Mouse (Mus musculus) stomach, embryonic 16.5 days (tissue): ENCODE measurements around the gene Ccl22. TPM values are rescaled to one million over a fixed set of nuclear protein-coding genes. Genes with fewer than 3 reads are reported as not detected.
A peak's percentile ranks its signal among the peaks of the same experiment; 100 is the strongest.

Source experiments
- ATAC-seq: fragments of 200-750 bp; cut with Nextera tagmentation; 2 replicates; pipeline ENCODE4 v1.8.0; 2017; ENCODE audit warnings: moderate number of reproducible peaks, moderate TSS enrichment; ENCODE audit not compliant: insufficient read depth, low FRiP score
- H3K27ac ChIP-seq: fragments of 300-500 bp; sonication (generic); 2 replicates; pipeline ENCODE4 v1.5.1; 2014; ENCODE audit warnings: low read length
- H3K27me3 ChIP-seq: fragments of 300-500 bp; sonication (generic); 2 replicates; pipeline ENCODE4 v1.6.1; 2014; ENCODE audit warnings: low read length, control low read depth, mixed read lengths; ENCODE audit not compliant: control insufficient read depth, insufficient read depth
- H3K36me3 ChIP-seq: fragments of 300-500 bp; sonication (generic); 2 replicates; pipeline ENCODE4 v1.6.1; 2014; ENCODE audit warnings: low read length; ENCODE audit not compliant: control insufficient read depth, insufficient read depth
- H3K4me1 ChIP-seq: fragments of 300-500 bp; sonication (generic); 2 replicates; pipeline ENCODE4 v1.6.1; 2014; ENCODE audit warnings: low read length, control low read depth, mixed read lengths; ENCODE audit not compliant: control insufficient read depth, insufficient read depth
- H3K4me2 ChIP-seq: fragments of 300-500 bp; sonication (generic); 2 replicates; pipeline ENCODE4 v1.6.1; 2014; ENCODE audit warnings: low read depth, low read length, mixed read lengths
- H3K4me3 ChIP-seq: fragments of 300-500 bp; sonication (generic); replicated peaks from 2 replicates; pipeline ENCODE4 v1.5.1; 2014; ENCODE audit warnings: mild to moderate bottlenecking, low read length
- H3K9ac ChIP-seq: fragments of 300-500 bp; sonication (generic); 2 replicates; pipeline ENCODE4 v1.6.1; 2014; ENCODE audit warnings: low read length
- H3K9me3 ChIP-seq: fragments of 300-500 bp; sonication (generic); replicated peaks from 2 replicates; pipeline ENCODE4 v1.6.1; 2016; ENCODE audit warnings: low read length, control low read depth; ENCODE audit not compliant: control insufficient read depth
- WGBS: fragments of 180-500 bp; shearing (Covaris S2); extraction: QIAGEN DNeasy Blood & Tissue Kit; methylation state at CpG from one replicate; pipeline ENCODE4 v1.1.7; 2014; 5-methylcytosine and 5-hydroxymethylcytosine counted together
- polyA plus RNA-seq: library from polyadenylated mRNA; unstranded; fragments of >200 nt; fragmentation: Nextera tagmentation; extraction: Ambion mirVana; gene quantifications from 2 replicates; pipeline ENCODE4 v1.2.1, GENCODE M21; 2015

The Ccl22 gene
- polyA plus RNA-seq, 1 experiment from 2014 or later = not detected

- no peaks in the 10 kb centered on the region for H3K36me3 ChIP-seq
- H3K4me1 ChIP-seq = peaks cover 27% of the 10 kb centered on the region
- H3K27me3 ChIP-seq = no peaks in the 10 kb centered on the region
- no peak for ATAC-seq
- no peaks in the 10 kb centered on the region for H3K9me3 ChIP-seq
- no peak overlapping the region for H3K4me2 ChIP-seq
- H3K9ac ChIP-seq = no peak overlapping the region
- 82% methylated on average over 21 of the region's 21 CpGs for WGBS
- no peak overlapping the region for H3K4me3 ChIP-seq
- H3K27ac ChIP-seq = peak overlapping the region; percentile 12; the same call in 1 of the 2 replicates
Measured at GRCm38 (mm10) chr8:94780491-94781154, 35.2 kb downstream of the Ccl22 start.

- Histone ChIP-seq H3K27me3 (no peaks in the 10 kb centered on the region), H3K4me3 (no peak overlapping the region), H3K4me2 (peak overlapping the region; percentile 33), H3K9me3 (no peaks in the 10 kb centered on the region), H3K9ac (no peak overlapping the region), H3K36me3 (no peaks in the 10 kb centered on the region), H3K4me1 (peaks cover 28% of the 10 kb centered on the region), H3K27ac (peak overlapping the region; percentile 38; the same call in 1 of the 2 replicates)
- 52% methylated on average over 7 of the region's 7 CpGs for WGBS
- 0 out of 2 replicates have a peak, but pooled peaks have one; percentile 18 for ATAC-seq
Measured at GRCm38 (mm10) chr8:94781155-94781837, 35.9 kb downstream of the Ccl22 start.

GRCm38 (mm10) chr8:94781838-94782235 lies 36.4 kb downstream of the Ccl22 start:
- ATAC-seq = peak; percentile 78
- Histone ChIP-seq H3K27me3 (no peaks in the 10 kb centered on the region), H3K9ac (no peak overlapping the region), H3K9me3 (no peaks in the 10 kb centered on the region), H3K4me3 (no peak overlapping the region), H3K36me3 (no peaks in the 10 kb centered on the region), H3K4me2 (peak overlapping the region; percentile 33), H3K27ac (peak overlapping the region; percentile 38), H3K4me1 (peaks cover 28% of the 10 kb centered on the region)
- WGBS = 12% methylated on average over 11 of the region's 11 CpGs

GRCm38 (mm10) chr8:94783890-94784289 lies 38.5 kb downstream of the Ccl22 start:
- Histone ChIP-seq H3K27ac (no peak overlapping the region), H3K4me3 (no peak overlapping the region), H3K36me3 (no peaks in the 10 kb centered on the region), H3K9me3 (no peaks in the 10 kb centered on the region), H3K27me3 (no peaks in the 10 kb centered on the region), H3K9ac (no peak overlapping the region), H3K4me1 (peaks cover 28% of the 10 kb centered on the region), H3K4me2 (no peak overlapping the region)
- no peak for ATAC-seq
- WGBS = 69% methylated on average over 4 of the region's 4 CpGs

- Histone ChIP-seq H3K36me3 (no peaks in the 10 kb centered on the region), H3K9ac (no peak overlapping the region), H3K4me2 (no peak overlapping the region), H3K4me1 (peaks cover 24% of the 10 kb centered on the region), H3K9me3 (no peaks in the 10 kb centered on the region), H3K27ac (peak overlapping the region; percentile 71), H3K27me3 (no peaks in the 10 kb centered on the region), H3K4me3 (no peak overlapping the region)
- WGBS = 44% methylated on average over 12 of the region's 12 CpGs
- peak; percentile 38; the same call in 1 of the 2 replicates for ATAC-seq
Measured at GRCm38 (mm10) chr8:94785247-94785985, 40.0 kb downstream of the Ccl22 start.

GRCm38 (mm10) chr8:94785995-94786595 lies 40.7 kb downstream of the Ccl22 start:
- no peaks in the 10 kb centered on the region for H3K9me3 ChIP-seq
- no peaks in the 10 kb centered on the region for H3K36me3 ChIP-seq
- H3K4me3 ChIP-seq = no peak overlapping the region
- 66% methylated on average over 6 of the region's 6 CpGs for WGBS
- H3K9ac ChIP-seq = no peak overlapping the region
- H3K27ac ChIP-seq = peak overlapping the region; percentile 71
- peaks cover 24% of the 10 kb centered on the region for H3K4me1 ChIP-seq
- no peak overlapping the region for H3K4me2 ChIP-seq
- no peak for ATAC-seq
- H3K27me3 ChIP-seq = no peaks in the 10 kb centered on the region

- Histone ChIP-seq H3K4me3 (no peak overlapping the region), H3K4me1 (peaks cover 15% of the 10 kb centered on the region; the same call in 1 of the 2 replicates), H3K9ac (no peak overlapping the region), H3K36me3 (no peaks in the 10 kb centered on the region), H3K27me3 (no peaks in the 10 kb centered on the region), H3K4me2 (no peak overlapping the region), H3K27ac (peak overlapping the region; percentile 72), H3K9me3 (no peaks in the 10 kb centered on the region)
- WGBS = 58% methylated on average over 15 of the region's 15 CpGs
- peak; percentile 70 for ATAC-seq
Measured at GRCm38 (mm10) chr8:94787524-94788501, 42.4 kb downstream of the Ccl22 start.

GRCm38 (mm10) chr8:94789256-94789955 lies 44.0 kb downstream of the Ccl22 start:
- H3K27me3 ChIP-seq = no peaks in the 10 kb centered on the region
- ATAC-seq = no peak
- H3K9me3 ChIP-seq = no peaks in the 10 kb centered on the region
- no peak overlapping the region for H3K4me3 ChIP-seq
- H3K27ac ChIP-seq = no peak overlapping the region
- H3K4me2 ChIP-seq = no peak overlapping the region
- peaks cover 15% of the 10 kb centered on the region; the same call in 1 of the 2 replicates for H3K4me1 ChIP-seq
- H3K36me3 ChIP-seq = no peaks in the 10 kb centered on the region
- no peak overlapping the region for H3K9ac ChIP-seq
- WGBS = 79% methylated on average over 10 of the region's 10 CpGs
